ENCODE assay signal across 8 mouse cellular contexts in the genomic region with DNA sequence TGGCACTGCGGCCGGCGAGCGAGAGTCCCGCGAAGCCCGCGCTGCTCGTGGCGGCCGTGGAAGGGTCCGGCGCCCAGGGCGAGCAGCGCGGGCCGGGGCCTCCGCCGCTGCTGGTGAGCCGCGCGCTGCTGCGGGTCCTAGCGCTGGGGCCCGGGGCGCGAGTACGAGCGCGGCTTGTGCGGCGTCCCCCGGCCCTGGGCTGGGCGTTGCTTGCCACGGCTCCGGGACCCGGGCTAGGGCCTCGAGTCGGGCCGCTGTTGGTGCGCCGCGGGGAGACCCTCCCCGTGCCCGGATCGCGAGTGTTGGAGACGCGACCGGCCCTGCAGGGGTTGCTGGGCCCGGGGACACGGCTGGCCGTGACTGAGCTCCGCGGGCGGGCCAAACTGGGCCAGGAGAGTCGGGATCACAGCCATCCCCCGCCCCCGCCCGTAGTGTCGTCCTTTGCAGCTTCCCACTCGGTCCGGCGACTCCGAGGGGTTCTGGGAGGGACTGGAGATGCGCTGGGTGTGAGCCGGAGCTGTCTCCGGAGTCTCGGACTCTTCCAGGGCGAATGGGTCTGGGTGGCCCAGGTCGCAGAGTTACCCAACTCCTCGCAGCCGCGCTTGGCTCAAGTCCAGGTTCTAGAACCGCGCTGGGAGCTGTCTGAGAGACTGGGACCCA. TPM values are rescaled to one million over a fixed set of nuclear protein-coding genes. Genes with fewer than 3 reads are reported as not detected.
DNase-seq lines count a peak whose midpoint lies in the region; ATAC-seq and TF ChIP-seq lines count a peak whose summit lies in the region.

No protein-coding gene starts in this region.

- peaks cover 11% of the 10 kb centered on the region for H3K4me1 ChIP-seq in liver, postnatal 0 days (ENCODE audit: insufficient read depth)

- TF ChIP-seq EP300 in liver, postnatal 0 days (IDR thresholded peaks at IDR 0.05; ENCODE audit: low read depth): no peak

- H3K27me3 ChIP-seq in liver, postnatal 0 days (ENCODE audit: insufficient read depth, low read length): no peaks in the 10 kb centered on the region

- under 1% methylated on average over 60 of the region's 76 CpGs for WGBS in liver, postnatal 0 days (ENCODE audit: insufficient replicate concordance)

- H3K27ac ChIP-seq in liver, postnatal 0 days (ENCODE audit: low read depth): peak overlapping the region; percentile 89

- peak; percentile 64 for ATAC-seq in liver, postnatal 0 days

- H3K9me3 ChIP-seq in liver, postnatal 0 days (ENCODE audit: low read length): no peaks in the 10 kb centered on the region

- H3K4me2 ChIP-seq in liver, postnatal 0 days (ENCODE audit: low read depth, low read length): peak overlapping the region; percentile 75

- peak; percentile 24 for DNase-seq in retina, postnatal 1 day
- DNase-seq in retina, embryonic 14.5 days (ENCODE audit: low spot score): no peak
- DNase-seq in cerebellum, adult 9-11 months: peak; percentile 70
- DNase-seq in gastrocnemius, postnatal 25 days: peak; percentile 42
- peak; percentile 61 for DNase-seq in kidney, adult 18-20 months
- peak; percentile 82 for DNase-seq in liver, postnatal 0 days
- peak; percentile 61 for DNase-seq in ovary, postnatal 36 days (ENCODE audit: low spot score)
- DNase-seq in layer of hippocampus, adult 11-12 months (ENCODE audit: low spot score): no peak

- H3K36me3 ChIP-seq in liver, postnatal 0 days (replicated peaks; ENCODE audit: insufficient read depth, low read length): peaks cover 16% of the 10 kb centered on the region

- TF ChIP-seq CTCF in liver, postnatal 0 days (IDR thresholded peaks at IDR 0.05; ENCODE audit: low read depth): no peak

- peak overlapping the region; percentile 100 for H3K4me3 ChIP-seq in liver, postnatal 0 days (ENCODE audit: low read depth, low read length)

- H3K9ac ChIP-seq in liver, postnatal 0 days (replicated peaks): peak overlapping the region; percentile 98

RNA-seq across cellular contexts. Expression of a gene that starts 0.5 kb away (rescaled TPM):
- total RNA-seq in gastrocnemius, postnatal 25 days (2021): 10 to 100 TPM; 12.5 to 14.0 TPM
- polyA plus RNA-seq in liver, postnatal 0 days (2015; fragmentation: Nextera tagmentation; extraction: Ambion mirVana): 11.6 and 12.6 TPM in 2 replicates

RNA-seq across cellular contexts. Expression of a gene that starts 6.8 kb away (rescaled TPM):
- 10 to 100 TPM; 24.0 to 28.3 TPM for total RNA-seq in gastrocnemius, postnatal 25 days (2021)
- polyA plus RNA-seq in liver, postnatal 0 days (2015; fragmentation: Nextera tagmentation; extraction: Ambion mirVana): 11.2 and 12.5 TPM in 2 replicates

RNA-seq across cellular contexts. Expression of a gene that starts 17.2 kb away (rescaled TPM):
- 1 to 10 TPM; 1.1 to 1.2 TPM for total RNA-seq in gastrocnemius, postnatal 25 days (2021)
- 707 and 780 TPM in 2 replicates for polyA plus RNA-seq in liver, postnatal 0 days (2015; fragmentation: Nextera tagmentation; extraction: Ambion mirVana)

RNA-seq across cellular contexts. Expression of a gene that starts 31.0 kb away (rescaled TPM):
- 100 to 1,000 TPM; 135 to 168 TPM for total RNA-seq in gastrocnemius, postnatal 25 days (2021)
- 60.0 and 63.0 TPM in 2 replicates for polyA plus RNA-seq in liver, postnatal 0 days (2015; fragmentation: Nextera tagmentation; extraction: Ambion mirVana)

RNA-seq across cellular contexts. Expression of a gene that starts 33.1 kb away (rescaled TPM):
- total RNA-seq in gastrocnemius, postnatal 25 days (2021): 10 to 100 TPM; 45.3 to 54.7 TPM
- polyA plus RNA-seq in liver, postnatal 0 days (2015; fragmentation: Nextera tagmentation; extraction: Ambion mirVana): 52.3 and 56.9 TPM in 2 replicates

Comparison
In these comparisons a context has a peak if more than half of its experiments do, and no peak if none do; other contexts are left out.
1. DNase-seq: peak in retina, postnatal 1 day (single experiment), cerebellum, adult 9-11 months (single experiment), gastrocnemius, postnatal 25 days (single experiment), kidney, adult 18-20 months (single experiment), liver, postnatal 0 days (single experiment) and ovary, postnatal 36 days (single experiment); none in retina, embryonic 14.5 days (single experiment) and layer of hippocampus, adult 11-12 months (single experiment).